Mouse (Mus musculus) embryonic facial prominence, embryonic 13.5 days (tissue): Measurements from ENCODE around the gene Cd164l2. TPM values are rescaled to one million over a fixed set of nuclear protein-coding genes. Genes with fewer than 3 reads are reported as not detected.
A peak's percentile ranks its signal among the peaks of the same experiment; 100 is the strongest.

Experiments used
- ATAC-seq: fragments of 200-750 bp; cut with Nextera tagmentation; 2 replicates; pipeline ENCODE4 v1.8.0; 2017; ENCODE audit warnings: low read depth; ENCODE audit not compliant: insufficient number of reproducible peaks, insufficient read depth, low FRiP score, low TSS enrichment
- H3K27ac ChIP-seq: fragments of 300-500 bp; sonication (generic); 2 replicates; pipeline ENCODE4 v1.5.1; 2015; ENCODE audit warnings: moderate library complexity, mild to moderate bottlenecking, inconsistent platforms
- H3K27me3 ChIP-seq: fragments of 300-500 bp; sonication (generic); 2 replicates; pipeline ENCODE4 v1.6.1; 2015; ENCODE audit warnings: mild to moderate bottlenecking, inconsistent platforms
- H3K36me3 ChIP-seq: fragments of 300-500 bp; sonication (generic); 2 replicates; pipeline ENCODE4 v1.6.1; 2015; ENCODE audit warnings: mild to moderate bottlenecking, inconsistent platforms
- H3K4me1 ChIP-seq: fragments of 300-500 bp; sonication (generic); 2 replicates; pipeline ENCODE4 v1.6.1; 2015; ENCODE audit warnings: inconsistent platforms
- H3K4me2 ChIP-seq: fragments of 300-500 bp; sonication (generic); 2 replicates; pipeline ENCODE4 v1.6.1; 2015; ENCODE audit warnings: moderate library complexity, mild to moderate bottlenecking, inconsistent platforms
- H3K4me3 ChIP-seq: fragments of 300-500 bp; sonication (generic); 2 replicates; pipeline ENCODE4 v1.5.1; 2015; ENCODE audit warnings: mild to moderate bottlenecking, inconsistent platforms
- H3K9ac ChIP-seq: fragments of 300-500 bp; sonication (generic); 2 replicates; pipeline ENCODE4 v1.6.1; 2015; ENCODE audit warnings: mild to moderate bottlenecking, inconsistent platforms
- H3K9me3 ChIP-seq: fragments of 300-500 bp; sonication (generic); 2 replicates; pipeline ENCODE4 v1.6.1; 2016; ENCODE audit warnings: inconsistent platforms
- WGBS: fragments of 180-500 bp; shearing (Covaris S2); methylation state at CpG from one replicate; pipeline ENCODE4 v1.1.7; 2015; ENCODE audit warnings: mixed read lengths; 5-methylcytosine and 5-hydroxymethylcytosine counted together
- polyA plus RNA-seq: library from polyadenylated mRNA; unstranded; fragments of >200 nt; fragmentation: Nextera tagmentation; extraction: Ambion mirVana; gene quantifications from 2 replicates; pipeline ENCODE4 v1.2.1, GENCODE M21; 2015

Cd164l2 gene
- polyA plus RNA-seq, 1 experiment from 2014 or later, result 4.0 TPM

- Histone ChIP-seq H3K4me2 (no peak overlapping the region), H3K36me3 (no peaks in the 10 kb centered on the region), H3K27me3 (peaks cover 84% of the 10 kb centered on the region), H3K27ac (no peak overlapping the region), H3K9ac (no peak overlapping the region), H3K4me1 (peaks cover 10% of the 10 kb centered on the region), H3K4me3 (no peak overlapping the region), H3K9me3 (no peaks in the 10 kb centered on the region)
- ATAC-seq, result no peak
- WGBS, result 80% methylated on average over 1 of the region's 1 CpGs
Measured at GRCm38 (mm10) chr4:133244289-133244688, 32.4 kb downstream of the Cd164l2 start.

DNA sequence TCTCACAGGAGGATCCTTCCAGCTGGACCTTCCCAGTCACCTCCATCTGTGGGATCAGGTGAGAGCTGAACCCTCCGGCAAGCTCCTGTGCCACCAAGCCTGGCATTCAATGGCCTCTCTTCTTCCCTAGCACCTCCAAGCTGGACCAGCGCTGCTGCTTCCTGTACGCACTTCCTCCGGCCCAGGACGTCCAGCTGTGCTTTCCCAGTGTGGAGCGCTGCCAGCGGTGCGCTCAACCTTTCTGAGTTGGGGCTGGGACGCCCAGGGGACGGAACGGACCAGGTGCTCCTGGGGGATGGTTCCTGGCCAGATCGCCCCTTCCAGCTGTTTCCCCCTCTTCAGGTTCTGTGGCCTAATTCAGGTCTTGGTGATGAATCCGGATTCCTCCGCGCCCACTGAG, 35.1 kb downstream of the Cd164l2 start:
- H3K4me1 ChIP-seq, result peaks cover 14% of the 10 kb centered on the region
- H3K4me3 ChIP-seq, result no peak overlapping the region
- 0 out of 2 replicates have a peak overlapping the region, but pooled peaks have one; percentile 12 for H3K9ac ChIP-seq
- WGBS, result 30% methylated on average over 15 of the region's 15 CpGs
- H3K9me3 ChIP-seq, result no peaks in the 10 kb centered on the region
- no peak overlapping the region for H3K27ac ChIP-seq
- ATAC-seq, result no peak
- no peaks in the 10 kb centered on the region for H3K36me3 ChIP-seq
- peaks cover 94% of the 10 kb centered on the region for H3K27me3 ChIP-seq
- H3K4me2 ChIP-seq, result no peak overlapping the region

GRCm38 (mm10) chr4:133247806-133248449, 36.0 kb downstream of the Cd164l2 start:
- H3K27me3 ChIP-seq, result peaks cover 94% of the 10 kb centered on the region

GRCm38 (mm10) chr4:133250609-133251008, 38.7 kb downstream of the Cd164l2 start:
- under 1% methylated on average over 22 of the region's 22 CpGs for WGBS
- peak overlapping the region; percentile 61 for H3K9ac ChIP-seq
- H3K27me3 ChIP-seq, result peaks cover 91% of the 10 kb centered on the region
- peak overlapping the region; percentile 64 for H3K4me2 ChIP-seq
- no peak for ATAC-seq
- no peaks in the 10 kb centered on the region for H3K36me3 ChIP-seq
- H3K9me3 ChIP-seq, result no peaks in the 10 kb centered on the region
- no peak overlapping the region for H3K27ac ChIP-seq
- H3K4me3 ChIP-seq, result peak overlapping the region; percentile 41
- peaks cover 14% of the 10 kb centered on the region for H3K4me1 ChIP-seq

More at GRCm38 (mm10) chr4:133247806-133248449, 36.0 kb downstream of the Cd164l2 start:
- Histone ChIP-seq H3K27ac (no peak overlapping the region), H3K4me3 (no peak overlapping the region), H3K36me3 (no peaks in the 10 kb centered on the region), H3K4me1 (peaks cover 14% of the 10 kb centered on the region), H3K4me2 (no peak overlapping the region), H3K9ac (no peak overlapping the region), H3K9me3 (no peaks in the 10 kb centered on the region)
- WGBS, result 72% methylated on average over 13 of the region's 13 CpGs
- no peak for ATAC-seq

DNA sequence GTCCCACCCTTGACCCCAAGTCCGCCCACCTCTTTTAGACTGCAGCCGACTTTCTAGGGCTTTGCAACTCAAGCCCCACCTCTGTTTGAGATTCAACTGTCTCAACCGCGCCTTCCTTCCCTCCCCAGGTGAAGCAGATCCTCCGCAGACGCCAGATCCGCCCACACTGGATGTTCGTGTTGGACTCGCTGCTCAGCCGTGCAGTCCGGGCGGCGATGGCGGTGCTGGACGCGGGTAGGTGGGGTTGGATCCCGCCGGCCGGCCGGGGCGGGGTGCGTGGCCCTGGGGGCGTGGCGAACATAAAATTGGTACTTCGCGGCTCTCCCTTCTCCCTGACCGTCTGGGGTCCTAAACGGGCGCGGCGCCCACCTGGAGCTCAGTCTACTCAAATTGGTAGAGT, 39.3 kb downstream of the Cd164l2 start:
- Histone ChIP-seq H3K36me3 (no peaks in the 10 kb centered on the region), H3K4me2 (peak overlapping the region; percentile 64), H3K27me3 (peaks cover 91% of the 10 kb centered on the region), H3K4me3 (peak overlapping the region; percentile 41), H3K4me1 (peaks cover 14% of the 10 kb centered on the region), H3K9ac (peak overlapping the region; percentile 61), H3K9me3 (no peaks in the 10 kb centered on the region), H3K27ac (no peak overlapping the region)
- ATAC-seq, result no peak
- WGBS, result 1% methylated on average over 31 of the region's 31 CpGs

- peaks cover 91% of the 10 kb centered on the region for H3K27me3 ChIP-seq
- WGBS, result 25% methylated on average over 4 of the region's 4 CpGs
- H3K9ac ChIP-seq, result 0 out of 2 replicates have a peak overlapping the region, but pooled peaks have one; percentile 11
- peaks cover 20% of the 10 kb centered on the region for H3K4me1 ChIP-seq
- H3K9me3 ChIP-seq, result no peaks in the 10 kb centered on the region
- no peak overlapping the region for H3K4me3 ChIP-seq
- H3K27ac ChIP-seq, result no peak overlapping the region
- peak overlapping the region; percentile 64 for H3K4me2 ChIP-seq
- H3K36me3 ChIP-seq, result no peaks in the 10 kb centered on the region
- ATAC-seq, result no peak
Measured at GRCm38 (mm10) chr4:133252089-133252488, 40.2 kb downstream of the Cd164l2 start.

GRCm38 (mm10) chr4:133253412-133253811, 41.5 kb downstream of the Cd164l2 start:
- H3K4me1 ChIP-seq, result peaks cover 20% of the 10 kb centered on the region
- no peak overlapping the region for H3K4me2 ChIP-seq
- no peak overlapping the region for H3K4me3 ChIP-seq
- WGBS, result 83% methylated on average over 12 of the region's 12 CpGs
- H3K9me3 ChIP-seq, result no peaks in the 10 kb centered on the region
- no peak overlapping the region for H3K27ac ChIP-seq
- no peak for ATAC-seq
- H3K36me3 ChIP-seq, result no peaks in the 10 kb centered on the region
- H3K9ac ChIP-seq, result no peak overlapping the region
- H3K27me3 ChIP-seq, result peaks cover 87% of the 10 kb centered on the region

- Histone ChIP-seq H3K36me3 (no peaks in the 10 kb centered on the region), H3K27ac (no peak overlapping the region), H3K4me1 (peaks cover 20% of the 10 kb centered on the region), H3K27me3 (peaks cover 71% of the 10 kb centered on the region), H3K4me3 (no peak overlapping the region), H3K4me2 (no peak overlapping the region), H3K9ac (no peak overlapping the region), H3K9me3 (no peaks in the 10 kb centered on the region)
- no peak for ATAC-seq
- 59% methylated on average over 6 of the region's 6 CpGs for WGBS
Measured at GRCm38 (mm10) chr4:133255392-133255791, 43.5 kb downstream of the Cd164l2 start.

- Histone ChIP-seq H3K27ac (no peak overlapping the region), H3K4me1 (peaks cover 6% of the 10 kb centered on the region; the same call in 1 of the 2 replicates), H3K9me3 (no peaks in the 10 kb centered on the region), H3K9ac (no peak overlapping the region), H3K36me3 (no peaks in the 10 kb centered on the region), H3K4me2 (peak overlapping the region; percentile 17), H3K27me3 (peaks cover 57% of the 10 kb centered on the region), H3K4me3 (0 out of 2 replicates have a peak overlapping the region, but pooled peaks have one; percentile 0)
- WGBS, result 17% methylated on average over 24 of the region's 24 CpGs
- no peak for ATAC-seq
Measured at GRCm38 (mm10) chr4:133256820-133257219, 44.9 kb downstream of the Cd164l2 start.

DNA sequence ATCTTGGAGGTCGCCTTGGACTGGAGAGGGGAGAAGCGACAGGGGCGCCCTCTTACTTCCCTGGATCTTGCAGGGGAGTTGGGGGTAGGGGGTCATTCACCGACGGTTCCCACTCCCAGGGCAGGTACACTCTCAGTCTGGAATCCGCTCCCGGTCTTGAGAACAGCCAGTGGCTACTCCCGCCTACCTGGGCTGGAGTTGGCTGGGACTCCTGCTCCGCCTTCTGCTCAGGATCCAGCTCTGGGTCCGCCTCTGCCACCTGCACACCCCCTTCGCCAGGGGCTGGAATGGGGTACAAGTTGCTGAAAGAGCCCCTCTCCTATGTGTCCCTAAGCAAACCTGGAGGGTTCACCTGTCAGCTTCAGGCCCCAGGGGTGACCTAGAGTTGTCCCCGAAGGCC, 45.3 kb downstream of the Cd164l2 start:
- Histone ChIP-seq H3K9me3 (no peaks in the 10 kb centered on the region), H3K4me3 (0 out of 2 replicates have a peak overlapping the region, but pooled peaks have one; percentile 0), H3K4me1 (peaks cover 6% of the 10 kb centered on the region; the same call in 1 of the 2 replicates), H3K27me3 (peaks cover 53% of the 10 kb centered on the region), H3K9ac (no peak overlapping the region), H3K27ac (no peak overlapping the region), H3K36me3 (no peaks in the 10 kb centered on the region), H3K4me2 (peak overlapping the region; percentile 17)
- 26% methylated on average over 11 of the region's 12 CpGs for WGBS
- ATAC-seq, result no peak

DNA sequence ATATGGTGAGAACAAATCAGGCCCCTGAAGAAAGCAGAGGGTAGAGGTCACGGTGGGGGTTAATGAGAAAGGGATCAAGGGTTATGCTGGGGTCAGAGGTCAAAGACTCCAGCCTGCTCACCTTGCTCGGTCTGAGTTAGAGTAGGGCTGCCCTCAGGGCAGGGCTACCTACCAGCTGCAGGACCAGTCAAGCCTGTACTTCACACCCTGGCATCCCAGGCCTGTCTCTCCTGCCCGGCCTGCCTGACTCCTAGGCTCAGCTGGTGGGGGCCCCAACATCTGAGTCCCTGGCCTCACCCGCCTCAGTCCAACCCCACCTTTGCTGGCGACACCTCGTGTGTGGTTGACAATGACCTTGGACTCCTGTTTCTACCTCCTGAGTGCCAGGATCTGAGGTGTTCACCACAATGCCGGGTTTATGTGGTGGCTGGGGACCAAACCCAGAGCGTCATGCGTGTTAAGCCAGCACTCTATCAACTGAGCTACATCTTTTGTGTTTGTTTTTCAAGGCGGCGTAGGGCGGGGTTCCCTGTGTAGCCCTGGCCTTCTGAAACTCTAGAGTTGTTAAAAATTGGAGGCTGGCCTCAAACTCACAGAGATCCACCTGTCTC, 46.0 kb downstream of the Cd164l2 start:
- Histone ChIP-seq H3K9me3 (no peaks in the 10 kb centered on the region), H3K4me3 (no peak overlapping the region), H3K36me3 (peaks cover under 1% of the 10 kb centered on the region; the same call in 1 of the 2 replicates), H3K27me3 (peaks cover 46% of the 10 kb centered on the region), H3K27ac (no peak overlapping the region), H3K9ac (no peak overlapping the region), H3K4me1 (peaks cover 6% of the 10 kb centered on the region; the same call in 1 of the 2 replicates), H3K4me2 (no peak overlapping the region)
- no peak for ATAC-seq
- WGBS, result 69% methylated on average over 12 of the region's 12 CpGs
